Mouse (Mus musculus) heart, adult 2 months (tissue): ENCODE measurements around the gene Dr1. TPM values are rescaled to one million over a fixed set of nuclear protein-coding genes. Genes with fewer than 3 reads are reported as not detected.

Source experiments
- DNase-seq, 2 experiments: peaks; one replicate each; pipeline ENCODE4 v3.0.0; 2021
- H3K27ac ChIP-seq: fragments of 200-600 bp; 2 replicates; pipeline ENCODE4 v1.8.1; 2022
- H3K27me3 ChIP-seq: fragments of 200-500 bp; 2 replicates; pipeline ENCODE4 v1.6.1; 2012; ENCODE audit warnings: mild to moderate bottlenecking, low read length, inconsistent platforms, mixed read lengths; ENCODE audit not compliant: control insufficient read depth, insufficient read depth
- H3K36me3 ChIP-seq: fragments of 200-500 bp; 2 replicates; pipeline ENCODE4 v1.6.1; 2012; ENCODE audit warnings: low read length, inconsistent platforms; ENCODE audit not compliant: control insufficient read depth, insufficient read depth
- H3K4me1 ChIP-seq: fragments of 200-500 bp; 2 replicates; pipeline ENCODE4 v1.6.1; 2011; ENCODE audit warnings: low read length; ENCODE audit not compliant: control insufficient read depth, insufficient read depth
- H3K4me3 ChIP-seq: fragments of 200-600 bp; 2 replicates; pipeline ENCODE4 v1.8.1; 2022
- H3K79me2 ChIP-seq: fragments of 200-500 bp; replicated peaks from 2 replicates; pipeline ENCODE4 v1.6.1; 2012; ENCODE audit warnings: mild to moderate bottlenecking, inconsistent platforms, low read length, moderate library complexity, mixed read lengths; ENCODE audit not compliant: control insufficient read depth, insufficient read depth
- H3K9ac ChIP-seq: fragments of 200-500 bp; 2 replicates; pipeline ENCODE4 v1.6.1; 2012; ENCODE audit warnings: low read depth, mild to moderate bottlenecking, control low read depth, inconsistent platforms, low read length, mixed read lengths
- CTCF ChIP-seq: fragments of 200-600 bp; IDR thresholded peaks from 2 replicates; pipeline ENCODE4 v1.8.1; 2022; ENCODE audit warnings: antibody characterized with exemption, mild to moderate bottlenecking, moderate library complexity
- EP300 ChIP-seq: fragments of 200-500 bp; IDR thresholded peaks from 2 replicates; pipeline ENCODE4 v1.6.1; 2011; ENCODE audit warnings: low read depth, low read length, control low read depth; ENCODE audit not compliant: insufficient read depth
- POLR2A ChIP-seq: fragments of 200-500 bp; IDR thresholded peaks from 2 replicates; pipeline ENCODE4 v1.6.1; 2011; ENCODE audit warnings: mild to moderate bottlenecking, low read depth, low read length, control low read depth; ENCODE audit not compliant: insufficient read depth
- WGBS: fragments of 180-500 bp; shearing (Covaris S2); methylation state at CpG from one replicate; pipeline ENCODE4 v1.1.7; 2018; 5-methylcytosine and 5-hydroxymethylcytosine counted together
- intact Hi-C: fragments of 180-260 bp; cut with DNase I; formaldehyde crosslinking; loops from one replicate; pipeline ENCODE4 v1.15.1; 2025
- polyA plus RNA-seq: library from polyadenylated mRNA; depleted of rRNA; stranded (reverse); fragments of >200 nt; gene quantifications from 2 replicates; pipeline ENCODE4 v1.2.3, GENCODE M21; 2012; rRNA removed
- total RNA-seq, 2 experiments: library from RNA; stranded (reverse); gene quantifications; 2 replicates each; pipeline ENCODE4 v1.2.3; 2021

Gene Dr1
- total and polyA plus RNA-seq, 3 experiments: 9.0 to 20.3 (median 19.9) TPM

DNA sequence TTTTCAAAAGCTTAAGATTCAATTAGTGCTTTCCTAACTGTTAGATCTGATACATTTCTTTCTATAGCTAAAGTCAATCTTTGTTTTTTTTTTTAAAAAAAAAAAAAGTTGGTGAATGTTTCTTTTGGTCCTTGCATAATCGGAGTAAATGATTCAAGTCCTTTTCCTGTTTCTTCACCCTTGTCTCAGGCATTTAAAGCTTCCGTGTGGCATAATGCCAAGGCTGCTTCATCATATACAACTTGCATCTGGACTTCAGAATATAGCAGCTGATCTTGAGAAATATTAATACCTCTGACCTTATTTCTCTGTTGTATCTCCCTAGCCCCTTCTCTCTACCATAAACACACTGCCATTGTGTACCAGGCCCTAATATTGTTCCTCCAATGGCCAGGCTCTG lies 18.3 kb downstream of the Dr1 start:
- no peaks in the 10 kb centered on the region for H3K27me3 ChIP-seq

DNA sequence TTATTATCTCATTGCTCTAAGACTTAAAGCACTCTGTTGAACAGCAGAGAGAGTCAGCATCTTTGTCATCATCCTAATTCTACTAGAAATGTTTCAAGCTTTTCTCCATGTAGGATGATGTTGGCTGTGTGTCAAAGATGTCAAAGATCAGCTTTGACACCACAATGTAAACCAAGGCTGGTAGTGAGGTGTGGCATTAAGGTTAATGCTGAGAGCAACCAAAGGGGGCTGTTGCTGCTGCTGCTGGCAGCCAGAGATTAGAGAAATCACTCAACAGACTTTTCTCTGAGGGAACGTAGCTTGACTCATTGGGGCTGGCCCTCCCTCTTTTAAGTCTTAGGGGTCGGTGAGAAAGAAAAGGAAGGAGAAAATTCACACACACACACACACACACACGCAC lies 32.9 kb downstream of the Dr1 start:
- Histone ChIP-seq H3K9ac (no peak overlapping the region), H3K4me1 (no peaks in the 10 kb centered on the region), H3K27me3 (no peaks in the 10 kb centered on the region), H3K79me2 (no peaks in the 10 kb centered on the region), H3K36me3 (no peaks in the 10 kb centered on the region), H3K4me3 (no peak overlapping the region), H3K27ac (no peak overlapping the region)
- intact Hi-C loops: no loop called here
- no peak for DNase-seq
- 46% methylated on average over 3 of the region's 3 CpGs for WGBS
- TF ChIP-seq POLR2A (no peak), EP300 (no peak), CTCF (no peak)

More for the DNA sequence above, 18.3 kb downstream of the Dr1 start:
- H3K27ac ChIP-seq: no peak overlapping the region
- H3K4me3 ChIP-seq: no peak overlapping the region
- H3K9ac ChIP-seq: no peak overlapping the region
- no peaks in the 10 kb centered on the region for H3K4me1 ChIP-seq
- no peaks in the 10 kb centered on the region for H3K36me3 ChIP-seq
- WGBS: 36% methylated on average over 2 of the region's 2 CpGs
- H3K79me2 ChIP-seq: no peaks in the 10 kb centered on the region
- intact Hi-C loops: no loop called here
- no peak for TF ChIP-seq EP300
- no peak for TF ChIP-seq CTCF
- TF ChIP-seq POLR2A: no peak
- DNase-seq: no peak

DNA sequence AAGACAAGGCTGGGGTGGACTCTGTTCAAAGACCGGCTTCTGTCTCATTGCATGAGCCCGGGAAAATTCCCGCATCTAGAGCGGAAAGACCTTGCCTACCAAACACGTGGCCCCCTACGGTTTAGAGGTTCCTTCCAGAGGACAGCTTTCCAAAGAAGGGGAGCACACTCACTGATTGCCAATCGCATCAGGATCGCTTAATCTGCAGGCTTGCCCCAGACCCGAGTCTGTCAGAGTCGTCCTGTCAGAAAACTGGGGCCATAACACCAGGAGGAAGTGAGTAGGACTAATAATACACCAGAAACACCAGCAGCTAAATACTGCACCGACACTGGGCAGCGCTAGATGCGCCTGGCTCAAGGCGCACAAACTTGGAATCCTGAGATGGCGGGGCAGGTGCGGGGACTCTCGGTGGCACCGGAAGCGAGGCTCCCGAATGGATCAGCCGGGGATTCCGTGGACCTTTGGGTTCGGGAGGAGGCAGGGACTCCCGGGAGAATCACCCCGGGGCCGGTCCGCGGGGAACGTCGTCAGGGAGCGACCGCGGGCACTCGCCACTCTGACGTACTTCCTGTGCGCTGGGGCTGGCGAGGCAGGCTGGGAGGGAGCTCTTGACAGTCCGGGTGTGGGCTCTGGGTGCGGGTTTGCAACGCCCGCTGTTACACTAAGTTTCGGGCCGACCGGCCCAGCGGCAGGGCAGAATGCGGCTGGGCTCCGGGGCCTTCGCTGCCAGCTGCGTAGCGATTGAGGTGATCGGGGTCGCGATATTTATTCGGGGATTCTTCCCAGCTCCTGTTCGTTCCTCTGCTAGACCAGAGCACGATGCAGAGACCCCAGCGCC lies 43.7 kb downstream of the Dr1 start, which contains the start of gene Pigg:
Pigg (plus strand) TSS at position 386 of the 841 bp plus-strand sequence.
- peak within 1 kb of the TSS; percentile 91 for H3K4me3 ChIP-seq
- TF ChIP-seq POLR2A: peak; percentile 89
- TF ChIP-seq CTCF: peak; percentile 30
- 0 out of 2 replicates have a peak, but pooled peaks have one; percentile 11 for TF ChIP-seq EP300
- peak; percentile 94 to 97 for DNase-seq
- peak within 1 kb of the TSS; percentile 89 for H3K9ac ChIP-seq
- intact Hi-C loops: loop anchor here (1.0 kb wide), 1 partner anchor 44 kb away; the partner anchor contains the start of gene Dr1
- no peaks in the 10 kb centered on the region for H3K79me2 ChIP-seq
- WGBS: under 1% methylated on average over 57 of the region's 57 CpGs
- H3K4me1 ChIP-seq: peaks cover 4% of the 10 kb centered on the region
- H3K27ac ChIP-seq: peak within 1 kb of the TSS; percentile 92
- H3K36me3 ChIP-seq: no peaks in the 10 kb centered on the region
- H3K27me3 ChIP-seq: no peaks in the 10 kb centered on the region

DNA sequence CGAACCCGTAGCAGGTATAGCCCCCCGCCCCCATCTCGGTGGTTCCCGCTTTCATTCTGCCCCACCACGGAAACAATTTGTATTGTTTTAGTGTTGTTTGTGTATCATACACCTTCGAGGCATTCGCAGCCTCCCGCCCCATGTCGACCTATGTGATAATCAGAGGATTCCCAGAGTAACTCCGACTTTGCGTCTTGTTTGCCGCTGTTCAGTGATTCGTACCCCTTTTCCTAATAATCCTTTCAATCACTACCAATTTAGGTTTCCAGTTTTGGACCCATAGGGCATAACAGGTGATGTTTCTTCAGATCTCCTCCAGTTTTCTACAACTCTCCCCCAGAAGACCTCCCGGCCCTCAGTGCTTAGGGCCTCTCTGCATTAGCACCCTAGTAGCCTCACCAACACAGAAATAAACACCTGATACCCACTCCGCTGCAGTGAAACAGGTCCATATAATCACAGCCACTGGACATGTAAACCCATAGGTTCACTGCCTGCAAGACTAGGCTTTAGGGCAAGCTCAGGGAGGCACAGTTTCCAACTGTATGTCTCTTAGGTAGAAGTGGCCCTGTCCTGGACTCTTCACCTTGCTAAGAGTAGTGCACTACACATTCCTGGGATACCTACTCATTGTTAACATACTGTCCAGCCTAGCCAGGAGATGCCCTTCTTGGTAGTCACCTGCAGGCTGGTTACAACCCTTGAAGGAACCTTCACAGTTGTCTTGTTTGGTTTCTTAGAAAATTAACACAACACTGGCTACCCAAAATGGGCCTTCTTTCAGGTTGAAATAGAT lies 44.6 kb downstream of the Dr1 start:
- H3K9ac ChIP-seq: peak overlapping the region; percentile 89
- H3K27ac ChIP-seq: peak overlapping the region; percentile 92
- no peaks in the 10 kb centered on the region for H3K36me3 ChIP-seq
- H3K27me3 ChIP-seq: no peaks in the 10 kb centered on the region
- no peaks in the 10 kb centered on the region for H3K79me2 ChIP-seq
- 4% methylated on average over 16 of the region's 16 CpGs for WGBS
- DNase-seq: no peak
- intact Hi-C loops: no loop called here
- peak overlapping the region; percentile 91 for H3K4me3 ChIP-seq
- no peak for TF ChIP-seq EP300
- no peak for TF ChIP-seq CTCF
- TF ChIP-seq POLR2A: no peak
- H3K4me1 ChIP-seq: peaks cover 4% of the 10 kb centered on the region

Other genes starting within 250 kb of the Dr1 start
- 10 to 100 TPM; 10.7 to 12.2 TPM for gene Mtf2, start 203.2 kb upstream of the Dr1 start, total RNA-seq
- gene Mtf2, start 203.2 kb upstream of the Dr1 start, polyA plus RNA-seq: 5.8 and 11.9 TPM in 2 replicates
- 10 to 100 TPM; 28.6 to 29.8 TPM for gene Tmed5, start 136.3 kb upstream of the Dr1 start, total RNA-seq
- gene Tmed5, start 136.3 kb upstream of the Dr1 start, polyA plus RNA-seq: 20.2 and 32.4 TPM in 2 replicates
- under 1 TPM; 0.18 to 0.39 TPM for gene Ccdc18, start 136.0 kb upstream of the Dr1 start, total RNA-seq
- gene Ccdc18, start 136.0 kb upstream of the Dr1 start, polyA plus RNA-seq: not detected in 2 replicates
- gene Pigg, start 43.7 kb downstream of the Dr1 start, total RNA-seq: 10 to 100 TPM; 10.0 to 10.4 TPM
- 5.9 and 11.3 TPM in 2 replicates for gene Pigg, start 43.7 kb downstream of the Dr1 start, polyA plus RNA-seq
- gene Gm42517, start 99.0 kb downstream of the Dr1 start, total RNA-seq: 1 to 10 TPM; 1.3 to 2.0 TPM
- 0.67 and 1.0 TPM in 2 replicates for gene Gm42517, start 99.0 kb downstream of the Dr1 start, polyA plus RNA-seq
- gene Pde6b, start 119.5 kb downstream of the Dr1 start, total RNA-seq: not detected
- gene Pde6b, start 119.5 kb downstream of the Dr1 start, polyA plus RNA-seq: not detected in 2 replicates
- gene Atp5k, start 165.6 kb downstream of the Dr1 start, total RNA-seq: 1,000 to 10,000 TPM in 1 of 2 experiments, 100 to 1,000 TPM in 1; 914 to 1,090 TPM
- 320 TPM in 2 replicates for gene Atp5k, start 165.6 kb downstream of the Dr1 start, polyA plus RNA-seq
- gene Mfsd7a, start 180.0 kb downstream of the Dr1 start, total RNA-seq: 1 to 10 TPM; 1.1 to 1.7 TPM
- gene Mfsd7a, start 180.0 kb downstream of the Dr1 start, polyA plus RNA-seq: 4.5 and 5.3 TPM in 2 replicates
- 10 to 100 TPM; 31.2 to 32.7 TPM for gene Pcgf3, start 192.3 kb downstream of the Dr1 start, total RNA-seq
- 7.5 and 14.8 TPM in 2 replicates for gene Pcgf3, start 192.3 kb downstream of the Dr1 start, polyA plus RNA-seq